Mouse (Mus musculus) CH12.LX (cell line): ENCODE results near the gene Casq2. TPM values are rescaled to one million over a fixed set of nuclear protein-coding genes. Genes with fewer than 3 reads are reported as not detected.
"Not testable (repeated sequence)": the region's sequence is repeated elsewhere in the genome, so short reads cannot be mapped to it uniquely, and the experiment has no call there.

Source experiments
- DNase-seq: peaks from one replicate; pipeline ENCODE4 v3.0.0-alpha.2; 2013; ENCODE audit errors: extremely low read depth
- H3K27ac ChIP-seq: 2 replicates; pipeline ENCODE4 v1.5.1; 2012; ENCODE audit warnings: low read depth, mild to moderate bottlenecking, control low read depth, moderate library complexity; ENCODE audit not compliant: insufficient read depth
- H3K27me3 ChIP-seq: replicated peaks from 2 replicates; pipeline ENCODE3; 2012; ENCODE audit warnings: inconsistent platforms
- H3K36me3 ChIP-seq, 2 experiments: replicated peaks in 1 of 2; 2 replicates each; pipeline versions ENCODE3 to v1.6.1; 2012; ENCODE audit warnings: inconsistent platforms in 1 of 2, low read length in 1 of 2, mild to moderate bottlenecking in 1 of 2, mixed read lengths in 1 of 2, moderate library complexity in 1 of 2; ENCODE audit not compliant: control insufficient read depth in 1 of 2, insufficient read depth in 1 of 2
- H3K4me1 ChIP-seq, 2 experiments: 2 replicates each; pipeline ENCODE4 v1.6.1; 2012; ENCODE audit warnings: inconsistent platforms in 1 of 2, moderate library complexity in 1 of 2; ENCODE audit not compliant: insufficient read depth in 2 of 2, control insufficient read depth in 1 of 2
- H3K4me2 ChIP-seq: 2 replicates; pipeline ENCODE4 v1.6.1; 2012; ENCODE audit warnings: low read depth, mild to moderate bottlenecking, control low read depth; ENCODE audit not compliant: poor library complexity, insufficient read depth, severe bottlenecking
- H3K4me3 ChIP-seq, 3 experiments: fragments of 150-350 bp in 1 of 3; sonication (generic) in 1 of 3; replicated peaks in 1 of 3; 2 replicates each; pipeline versions ENCODE3 to v1.5.1; 2011 to 2012; ENCODE audit warnings: low read depth in 2 of 3, low read length in 2 of 3, mild to moderate bottlenecking in 2 of 3, moderate library complexity in 2 of 3, control low read depth in 1 of 3, improper control_type of control experiment in 1 of 3, inconsistent platforms in 1 of 3, mixed read lengths in 1 of 3; ENCODE audit not compliant: poor library complexity in 1 of 3
- H3K79me2 ChIP-seq: replicated peaks from 2 replicates; pipeline ENCODE4 v1.6.1; 2012; ENCODE audit warnings: mild to moderate bottlenecking, moderate library complexity; ENCODE audit not compliant: control insufficient read depth, poor library complexity, insufficient read depth, severe bottlenecking; ENCODE audit errors: extremely low read depth
- H3K9ac ChIP-seq: 2 replicates; pipeline ENCODE4 v1.6.1; 2012; ENCODE audit warnings: low read depth, mild to moderate bottlenecking, control low read depth, moderate library complexity; ENCODE audit not compliant: insufficient read depth
- H3K9me3 ChIP-seq: replicated peaks from 2 replicates; pipeline ENCODE3; 2012; ENCODE audit warnings: low read length, inconsistent platforms, mixed read lengths
- CHD1 ChIP-seq: IDR thresholded peaks from 2 replicates; pipeline ENCODE4 v1.6.1; 2012; ENCODE audit warnings: low read depth, low read length, improper control_type of control experiment, inconsistent platforms
- GABPA ChIP-seq: IDR thresholded peaks from 2 replicates; pipeline ENCODE4 v1.6.1; 2012; ENCODE audit warnings: low read depth, low read length, improper control_type of control experiment, inconsistent platforms; ENCODE audit not compliant: insufficient replicate concordance
- MAZ ChIP-seq: IDR thresholded peaks from 2 replicates; pipeline ENCODE4 v1.6.1; 2012; ENCODE audit warnings: low read depth, mild to moderate bottlenecking, inconsistent platforms, low read length, improper control_type of control experiment, moderate library complexity
- MEF2A ChIP-seq: IDR thresholded peaks from 2 replicates; pipeline ENCODE4 v1.6.1; 2014; ENCODE audit warnings: low read depth, mild to moderate bottlenecking, inconsistent platforms, low read length, improper control_type of control experiment, borderline replicate concordance
- MYC ChIP-seq: IDR thresholded peaks from 2 replicates; pipeline ENCODE4 v1.6.1; 2011; ENCODE audit warnings: low read depth, mild to moderate bottlenecking, improper control_type of control experiment, low read length
- POLR2A ChIP-seq: IDR thresholded peaks from 2 replicates; pipeline ENCODE4 v1.6.1; 2011; ENCODE audit warnings: low read depth, mild to moderate bottlenecking, improper control_type of control experiment, low read length
- RAD21 ChIP-seq: IDR thresholded peaks from 2 replicates; pipeline ENCODE4 v1.6.1; 2011; ENCODE audit warnings: low read depth, mild to moderate bottlenecking, low read length, improper control_type of control experiment, moderate library complexity
- TCF12 ChIP-seq: IDR thresholded peaks from 2 replicates; pipeline ENCODE4 v1.6.1; 2014; ENCODE audit warnings: low read depth, mild to moderate bottlenecking, inconsistent platforms, low read length, improper control_type of control experiment
- UBTF ChIP-seq: IDR thresholded peaks from 2 replicates; pipeline ENCODE4 v1.6.1; 2012; ENCODE audit warnings: low read depth, mild to moderate bottlenecking, inconsistent platforms, low read length, improper control_type of control experiment, moderate library complexity
- ZKSCAN1 ChIP-seq: IDR thresholded peaks from 2 replicates; pipeline ENCODE4 v1.6.1; 2012; ENCODE audit warnings: low read depth, inconsistent platforms, low read length, improper control_type of control experiment, borderline replicate concordance
- dilution Hi-C: fragments of 300-500 bp; cut with MboI; formaldehyde crosslinking; loops from 2 replicates; pipeline ENCODE4 v1.14.3; 2020; ENCODE audit warnings: low sequenced_read_pairs; ENCODE audit not compliant: extremely low pct_unique_long_range_greater_than_20kb, extremely low pct_ligation_motif_present
- in situ Hi-C: fragments of 300-500 bp; cut with MboI; formaldehyde crosslinking; loops from 3 replicates; pipeline ENCODE4 v1.14.3; 2019; ENCODE audit warnings: low sequenced_read_pairs, low pct_ligation_motif_present, low pct_unique_long_range_greater_than_20kb, mixed read lengths
- polyA plus RNA-seq: library from polyadenylated mRNA; unstranded; fragments of >175 nt; gene quantifications from 2 replicates; pipeline ENCODE4 v1.2.1, GENCODE M21; 2012; ENCODE audit warnings: low read depth; ENCODE audit not compliant: insufficient read length
- total RNA-seq, 2 experiments: library from RNA; depleted of rRNA; stranded (reverse); fragments of 300-350 nt in 1 of 2; fragments of >200 nt in 1 of 2; gene quantifications; 2 replicates each; pipeline ENCODE4 v1.2.3; 2012 to 2014

Casq2 gene
- total and polyA plus RNA-seq, 3 experiments: not detected

- TF ChIP-seq RAD21: no peak
- no peak for TF ChIP-seq MAZ
- TF ChIP-seq MEF2A: no peak
- no peak for TF ChIP-seq POLR2A
- TF ChIP-seq UBTF: no peak
- TF ChIP-seq CHD1: no peak
- no peak for TF ChIP-seq TCF12
- TF ChIP-seq ZKSCAN1: no peak
- no peak for TF ChIP-seq MYC
- TF ChIP-seq, all 38 proteins: peak for 0
- no peaks in the 10 kb centered on the region for H3K27me3 ChIP-seq
- H3K79me2 ChIP-seq: no peaks in the 10 kb centered on the region
- in situ Hi-C loops: no loop called here
- peaks cover 0 to 8% of the 10 kb centered on the region in 2 experiments; a peak in 1 of 4 replicates for H3K4me1 ChIP-seq
- peak overlapping the region; percentile 39; the same call in 1 of the 2 replicates for H3K4me2 ChIP-seq
- dilution Hi-C loops: no loop called here
- no peak overlapping the region for H3K9ac ChIP-seq
- no peaks in the 10 kb centered on the region for H3K36me3 ChIP-seq
- H3K4me3 ChIP-seq: no peak overlapping the region
- no peaks in the 10 kb centered on the region for H3K9me3 ChIP-seq
- H3K27ac ChIP-seq: no peak overlapping the region
- no peak for DNase-seq
Measured at GRCm38 (mm10) chr3:102159423-102160325, 73.5 kb downstream of the Casq2 start.

- dilution Hi-C loops, in situ Hi-C loops, H3K36me3 ChIP-seq, H3K4me3 ChIP-seq, H3K9me3 ChIP-seq, H3K4me1 ChIP-seq, H3K27ac ChIP-seq, DNase-seq, H3K27me3 ChIP-seq, H3K79me2 ChIP-seq, H3K9ac ChIP-seq, H3K4me2 ChIP-seq: not testable (repeated sequence)
Measured at GRCm38 (mm10) chr3:102163861-102164260, 77.6 kb downstream of the Casq2 start.

GRCm38 (mm10) chr3:102164911-102165310 lies 78.7 kb downstream of the Casq2 start:
- H3K9ac ChIP-seq: no peak overlapping the region
- no peaks in the 10 kb centered on the region for H3K79me2 ChIP-seq
- DNase-seq: no peak
- no peak for TF ChIP-seq GABPA
- no peak overlapping the region for H3K4me3 ChIP-seq
- H3K36me3 ChIP-seq: no peaks in the 10 kb centered on the region
- in situ Hi-C loops (no loop called here), dilution Hi-C loops (no loop called here)
- H3K9me3 ChIP-seq: no peaks in the 10 kb centered on the region
- H3K4me1 ChIP-seq: peaks cover 0 to 3% of the 10 kb centered on the region in 2 experiments; a peak in 1 of 4 replicates
- H3K27ac ChIP-seq: no peak overlapping the region
- H3K27me3 ChIP-seq: no peaks in the 10 kb centered on the region
- H3K4me2 ChIP-seq: no peak overlapping the region
